In genomic region chr14:55855101-55855561, GRCm38 (mm10) we compare ENCODE assay signal across 8 mouse cellular contexts. TPM values are rescaled to one million over a fixed set of nuclear protein-coding genes. Genes with fewer than 3 reads are reported as not detected.
DNase-seq lines count a peak whose midpoint lies in the region; ATAC-seq and TF ChIP-seq lines count a peak whose summit lies in the region.

No protein-coding gene starts in this region.

- no peak for TF ChIP-seq CTCF in intestine, postnatal 0 days (IDR thresholded peaks at IDR 0.05; ENCODE audit: low read depth)

- H3K4me2 ChIP-seq in forebrain, embryonic 16.5 days (ENCODE audit: low read length), result peak overlapping the region; percentile 79
- H3K4me2 ChIP-seq in intestine, postnatal 0 days (replicated peaks; ENCODE audit: low read depth), result peak overlapping the region; percentile 96
- peak overlapping the region; percentile 77 for H3K4me2 ChIP-seq in lung, embryonic 15.5 days
- peak overlapping the region; percentile 69 for H3K4me2 ChIP-seq in stomach, embryonic 15.5 days

- DNase-seq in right cerebral cortex, postnatal 10 days (ENCODE audit: low spot score in 2 of 2), result peak; percentile 41 to 43
- DNase-seq in right cerebral cortex, postnatal 14 days, result no peak
- no peak for DNase-seq in left cerebral cortex, postnatal 14 days (ENCODE audit: low spot score in 2 of 2)
- no peak for DNase-seq in cerebellum, postnatal 25 days

- ATAC-seq in forebrain, embryonic 16.5 days, result peak; percentile 11; the same call in 1 of the 2 replicates
- peak; percentile 17; the same call in 1 of the 2 replicates for ATAC-seq in intestine, postnatal 0 days
- ATAC-seq in lung, embryonic 15.5 days (ENCODE audit: borderline replicate concordance, extremely low read depth, low FRiP score, low TSS enrichment), result peak; percentile 4
- ATAC-seq in stomach, embryonic 15.5 days (ENCODE audit: insufficient read depth, low FRiP score, low read depth), result peak; percentile 11; the same call in 1 of the 2 replicates

- peak overlapping the region; percentile 84 for H3K4me3 ChIP-seq in forebrain, embryonic 16.5 days (replicated peaks; ENCODE audit: low read length)
- H3K4me3 ChIP-seq in intestine, postnatal 0 days (ENCODE audit: low read depth, low read length), result peak overlapping the region; percentile 57
- peak overlapping the region; percentile 74 for H3K4me3 ChIP-seq in lung, embryonic 15.5 days
- peak overlapping the region; percentile 62 for H3K4me3 ChIP-seq in stomach, embryonic 15.5 days (replicated peaks)

- no peaks in the 10 kb centered on the region for H3K9me3 ChIP-seq in forebrain, embryonic 16.5 days (ENCODE audit: control insufficient read depth, low read length)
- no peaks in the 10 kb centered on the region for H3K9me3 ChIP-seq in intestine, postnatal 0 days (ENCODE audit: control insufficient read depth)
- no peaks in the 10 kb centered on the region for H3K9me3 ChIP-seq in lung, embryonic 15.5 days
- H3K9me3 ChIP-seq in stomach, embryonic 15.5 days, result no peaks in the 10 kb centered on the region

- 0% methylated on average over 4 of the region's 4 CpGs for WGBS in forebrain, embryonic 16.5 days
- 4% methylated on average over 4 of the region's 4 CpGs for WGBS in intestine, postnatal 0 days
- WGBS in lung, embryonic 15.5 days, result 0% methylated on average over 4 of the region's 4 CpGs
- WGBS in stomach, embryonic 15.5 days, result 1% methylated on average over 4 of the region's 4 CpGs

- intact Hi-C loops in left cerebral cortex, postnatal 14 days (cut with DNase I), result no loop called here

- no peaks in the 10 kb centered on the region for H3K27me3 ChIP-seq in forebrain, embryonic 16.5 days (replicated peaks; ENCODE audit: control insufficient read depth, insufficient read depth, low read length)
- no peaks in the 10 kb centered on the region for H3K27me3 ChIP-seq in intestine, postnatal 0 days (replicated peaks; ENCODE audit: control insufficient read depth, insufficient read depth, low read length)
- H3K27me3 ChIP-seq in lung, embryonic 15.5 days, result no peaks in the 10 kb centered on the region
- H3K27me3 ChIP-seq in stomach, embryonic 15.5 days (replicated peaks), result no peaks in the 10 kb centered on the region

- peaks cover 55% of the 10 kb centered on the region for H3K4me1 ChIP-seq in forebrain, embryonic 16.5 days (replicated peaks; ENCODE audit: control insufficient read depth, insufficient read depth, low read length)
- 0 out of 2 replicates have a peak, but pooled peaks cover 8% of the 10 kb centered on the region for H3K4me1 ChIP-seq in intestine, postnatal 0 days (replicated peaks; ENCODE audit: control insufficient read depth, insufficient read depth, low read length)
- peaks cover 59% of the 10 kb centered on the region for H3K4me1 ChIP-seq in lung, embryonic 15.5 days
- H3K4me1 ChIP-seq in stomach, embryonic 15.5 days, result peaks cover 28% of the 10 kb centered on the region

- peak overlapping the region; percentile 85 for H3K9ac ChIP-seq in forebrain, embryonic 16.5 days (replicated peaks; ENCODE audit: low read depth, low read length)
- H3K9ac ChIP-seq in intestine, postnatal 0 days (ENCODE audit: low read depth, low read length), result peak overlapping the region; percentile 55
- peak overlapping the region; percentile 75 for H3K9ac ChIP-seq in lung, embryonic 15.5 days
- peak overlapping the region; percentile 57 for H3K9ac ChIP-seq in stomach, embryonic 15.5 days

- peak overlapping the region; percentile 90 for H3K27ac ChIP-seq in forebrain, embryonic 16.5 days (ENCODE audit: low read length)
- peak overlapping the region; percentile 79 for H3K27ac ChIP-seq in intestine, postnatal 0 days (ENCODE audit: low read depth, low read length)
- H3K27ac ChIP-seq in lung, embryonic 15.5 days, result peak overlapping the region; percentile 97
- H3K27ac ChIP-seq in stomach, embryonic 15.5 days, result peak overlapping the region; percentile 97

- H3K36me3 ChIP-seq in forebrain, embryonic 16.5 days (ENCODE audit: control insufficient read depth, insufficient read depth), result no peaks in the 10 kb centered on the region; the same call in 1 of the 2 replicates
- no peaks in the 10 kb centered on the region for H3K36me3 ChIP-seq in intestine, postnatal 0 days (ENCODE audit: control insufficient read depth, insufficient read depth)
- peaks cover 5% of the 10 kb centered on the region; the same call in 1 of the 2 replicates for H3K36me3 ChIP-seq in lung, embryonic 15.5 days
- H3K36me3 ChIP-seq in stomach, embryonic 15.5 days, result no peaks in the 10 kb centered on the region

RNA-seq across cellular contexts. Expression of gene Nynrin, which starts 1.3 kb away (rescaled TPM):
- 11.3 and 13.2 TPM in 2 replicates for polyA plus RNA-seq in forebrain, embryonic 16.5 days (2015; fragmentation: Nextera tagmentation; extraction: Ambion mirVana)
- polyA plus RNA-seq in intestine, postnatal 0 days (2015; fragmentation: Nextera tagmentation; extraction: Ambion mirVana), result 2.2 and 2.5 TPM in 2 replicates
- 19.5 and 19.7 TPM in 2 replicates for polyA plus RNA-seq in lung, embryonic 15.5 days (2015; fragmentation: Nextera tagmentation; extraction: Ambion mirVana)
- 15.4 and 18.5 TPM in 2 replicates for polyA plus RNA-seq in stomach, embryonic 15.5 days (2015; fragmentation: Nextera tagmentation; extraction: Ambion mirVana)
- 1 to 10 TPM; 8.8 to 9.7 TPM for total RNA-seq in left cerebral cortex, postnatal 14 days (2021)

RNA-seq across cellular contexts. Expression of gene Cbln3, which starts 29.1 kb away (rescaled TPM):
- 0.14 and 0.21 TPM in 2 replicates for polyA plus RNA-seq in forebrain, embryonic 16.5 days (2015; fragmentation: Nextera tagmentation; extraction: Ambion mirVana)
- polyA plus RNA-seq in intestine, postnatal 0 days (2015; fragmentation: Nextera tagmentation; extraction: Ambion mirVana), result 0.16 and 0.26 TPM in 2 replicates
- polyA plus RNA-seq in lung, embryonic 15.5 days (2015; fragmentation: Nextera tagmentation; extraction: Ambion mirVana), result 0.88 and 1.2 TPM in 2 replicates
- polyA plus RNA-seq in stomach, embryonic 15.5 days (2015; fragmentation: Nextera tagmentation; extraction: Ambion mirVana), result 0.42 and 0.46 TPM in 2 replicates
- total RNA-seq in left cerebral cortex, postnatal 14 days (2021), result 1 to 10 TPM in 1 of 2 experiments, under 1 TPM in 1; 0.23 to 1.1 TPM

RNA-seq across cellular contexts. Expression of gene Khnyn, which starts 29.6 kb away (rescaled TPM):
- polyA plus RNA-seq in forebrain, embryonic 16.5 days (2015; fragmentation: Nextera tagmentation; extraction: Ambion mirVana), result 10.3 and 11.1 TPM in 2 replicates
- 5.1 and 6.3 TPM in 2 replicates for polyA plus RNA-seq in intestine, postnatal 0 days (2015; fragmentation: Nextera tagmentation; extraction: Ambion mirVana)
- polyA plus RNA-seq in lung, embryonic 15.5 days (2015; fragmentation: Nextera tagmentation; extraction: Ambion mirVana), result 18.3 and 18.8 TPM in 2 replicates
- polyA plus RNA-seq in stomach, embryonic 15.5 days (2015; fragmentation: Nextera tagmentation; extraction: Ambion mirVana), result 16.5 and 18.1 TPM in 2 replicates
- total RNA-seq in left cerebral cortex, postnatal 14 days (2021), result 10 to 100 TPM; 10.4 to 10.8 TPM

RNA-seq across cellular contexts. Expression of gene Nfatc4, which starts 32.2 kb away (rescaled TPM):
- polyA plus RNA-seq in forebrain, embryonic 16.5 days (2015; fragmentation: Nextera tagmentation; extraction: Ambion mirVana), result 11.7 and 12.3 TPM in 2 replicates
- 5.9 and 6.1 TPM in 2 replicates for polyA plus RNA-seq in intestine, postnatal 0 days (2015; fragmentation: Nextera tagmentation; extraction: Ambion mirVana)
- 50.9 and 52.7 TPM in 2 replicates for polyA plus RNA-seq in lung, embryonic 15.5 days (2015; fragmentation: Nextera tagmentation; extraction: Ambion mirVana)
- polyA plus RNA-seq in stomach, embryonic 15.5 days (2015; fragmentation: Nextera tagmentation; extraction: Ambion mirVana), result 35.5 and 40.9 TPM in 2 replicates
- total RNA-seq in left cerebral cortex, postnatal 14 days (2021), result 1 to 10 TPM; 3.0 to 4.0 TPM

RNA-seq across cellular contexts. Expression of gene Sdr39u1, which starts 45.0 kb away (rescaled TPM):
- polyA plus RNA-seq in forebrain, embryonic 16.5 days (2015; fragmentation: Nextera tagmentation; extraction: Ambion mirVana), result 102 and 128 TPM in 2 replicates
- 70.9 and 71.5 TPM in 2 replicates for polyA plus RNA-seq in intestine, postnatal 0 days (2015; fragmentation: Nextera tagmentation; extraction: Ambion mirVana)
- polyA plus RNA-seq in lung, embryonic 15.5 days (2015; fragmentation: Nextera tagmentation; extraction: Ambion mirVana), result 51.8 and 52.9 TPM in 2 replicates
- 56.0 and 65.7 TPM in 2 replicates for polyA plus RNA-seq in stomach, embryonic 15.5 days (2015; fragmentation: Nextera tagmentation; extraction: Ambion mirVana)
- 10 to 100 TPM; 85.8 to 94.6 TPM for total RNA-seq in left cerebral cortex, postnatal 14 days (2021)

Comparison
In these comparisons a context has a peak if more than half of its experiments do, and no peak if none do; other contexts are left out.
1. DNase-seq: peak in right cerebral cortex, postnatal 10 days (2 of 2); none in right cerebral cortex, postnatal 14 days (single experiment), left cerebral cortex, postnatal 14 days (0 of 2) and cerebellum, postnatal 25 days (0 of 2).
2. Peak in every context shown above with its lines, with median percentiles within 50 percentile points of each other: ATAC-seq, H3K27ac ChIP-seq, H3K4me2 ChIP-seq, H3K4me3 ChIP-seq and H3K9ac ChIP-seq.